Mouse (Mus musculus) bone marrow macrophage, adult 2 months (primary cell): Measurements from ENCODE around the gene Sik3.

ENCODE experiments used
- CTCF ChIP-seq: IDR thresholded peaks from 2 replicates; pipeline ENCODE4 v1.5.1; 2012; ENCODE audit warnings: low read depth, mild to moderate bottlenecking, low read length, moderate library complexity
- POLR2A ChIP-seq: IDR thresholded peaks from 2 replicates; pipeline ENCODE4 v1.6.1; 2012; ENCODE audit warnings: mild to moderate bottlenecking, low read depth, low read length, borderline replicate concordance

GRCm38 (mm10) chr9:46075578-46075977 is 63.0 kb downstream of the Sik3 start:
- TF ChIP-seq CTCF (no peak), POLR2A (no peak)
